Mouse (Mus musculus) ovary, postnatal 36 days (tissue): Measurements from ENCODE around the gene A930033H14Rik.

Experiments
- DNase-seq: peaks from one replicate; pipeline ENCODE4 v3.0.0; 2022; ENCODE audit warnings: low spot score, mixed read lengths

Gene A930033H14Rik

DNA sequence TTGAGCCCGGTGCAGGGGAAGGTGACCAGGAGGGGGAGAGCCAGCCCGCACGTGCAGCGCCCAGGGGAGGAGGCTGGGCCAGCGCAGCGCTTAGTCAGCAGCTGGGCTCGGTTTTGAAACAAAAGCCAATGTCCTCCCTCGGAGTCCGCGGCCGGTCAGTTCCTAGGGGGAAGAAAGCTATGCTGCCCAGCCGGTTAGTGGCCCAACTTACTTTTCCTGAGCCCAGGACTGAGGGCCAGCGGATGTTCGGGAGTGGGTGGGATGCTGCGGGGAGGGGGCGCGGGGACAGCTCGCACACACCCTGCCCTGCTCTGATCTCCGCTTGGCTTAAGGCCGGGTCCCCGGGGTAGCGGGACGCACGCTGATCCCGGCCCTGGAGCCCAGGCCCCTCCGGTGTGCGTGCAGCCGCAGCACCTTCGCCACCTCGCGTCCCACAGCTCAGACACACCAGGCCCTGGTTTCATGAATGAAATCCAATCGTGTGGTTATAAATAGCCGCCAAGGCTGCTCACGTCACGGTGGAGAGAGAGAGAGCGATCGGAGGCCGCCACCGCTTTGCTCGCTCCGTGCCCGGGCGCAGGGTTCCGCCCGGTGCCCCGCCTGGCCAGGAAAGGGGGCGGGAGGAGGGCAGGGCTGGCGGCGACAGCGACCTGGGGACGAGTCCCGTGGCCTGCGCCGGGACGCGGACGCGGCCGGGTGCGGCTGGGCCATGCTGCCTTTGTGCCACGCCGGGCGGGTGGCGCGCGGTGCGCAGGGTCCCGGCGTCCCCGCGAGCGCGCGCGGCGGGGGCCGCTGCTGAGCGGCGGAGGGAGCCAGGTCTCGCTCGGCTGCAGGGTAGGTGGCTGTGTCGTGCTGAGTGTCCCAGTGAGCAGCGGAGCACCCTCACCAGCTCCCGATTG is at the start of gene A930033H14Rik:
Gene A930033H14Rik, minus strand, starts transcription at position 557 of the 899 bp plus-strand sequence.
- DNase-seq, result peak; percentile 87

GRCm38 (mm10) chr10:69259929-69260328 is 47.0 kb upstream of the A930033H14Rik start:
- no peak for DNase-seq

GRCm38 (mm10) chr10:69259161-69259560 is 46.3 kb upstream of the A930033H14Rik start:
- DNase-seq, result no peak

DNA sequence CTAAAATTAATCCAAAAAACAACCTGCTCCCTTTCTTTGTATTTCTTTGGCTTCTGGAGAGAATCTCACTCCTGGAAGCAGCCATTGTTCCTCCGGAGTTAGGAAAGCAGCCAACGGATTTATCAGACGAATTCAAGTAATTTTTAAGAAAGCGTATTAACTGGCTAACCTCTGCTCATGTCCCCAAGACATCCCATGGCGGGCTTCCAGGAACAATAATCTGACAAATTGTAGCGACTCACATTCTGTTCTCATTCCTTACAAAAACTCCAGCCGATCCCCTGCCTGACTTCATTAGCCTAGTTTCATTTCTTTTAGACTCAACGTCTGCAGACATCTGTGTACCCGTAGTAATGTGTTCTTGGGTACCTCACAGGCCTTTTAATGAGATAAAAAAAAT is 45.7 kb upstream of the A930033H14Rik start:
- no peak for DNase-seq

DNA sequence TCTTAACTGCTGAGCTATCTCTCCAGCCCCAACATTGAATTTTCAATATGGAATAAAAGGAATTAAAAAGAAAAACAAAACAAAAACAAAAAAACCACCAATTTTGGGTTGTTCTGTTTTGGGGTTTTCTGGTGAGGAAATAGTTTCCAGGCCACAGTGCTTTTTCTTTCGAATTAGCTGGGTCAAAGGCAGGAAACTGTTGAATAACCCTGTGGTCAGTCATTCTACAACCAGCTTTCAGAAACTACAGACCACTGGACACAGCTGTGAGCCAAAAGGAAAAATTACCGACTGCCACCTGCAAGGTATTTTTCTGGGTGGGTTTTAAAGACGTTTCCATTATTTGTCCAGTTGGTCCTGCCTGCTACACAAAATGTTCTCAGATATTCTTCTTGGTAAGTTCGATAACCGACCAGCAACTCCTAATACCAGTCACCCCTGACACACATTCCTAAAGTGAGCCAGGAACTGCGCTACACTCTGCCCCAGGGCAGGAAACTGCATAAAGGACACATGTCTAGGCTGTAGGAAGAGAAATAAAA is 44.8 kb upstream of the A930033H14Rik start:
- DNase-seq, result no peak

DNA sequence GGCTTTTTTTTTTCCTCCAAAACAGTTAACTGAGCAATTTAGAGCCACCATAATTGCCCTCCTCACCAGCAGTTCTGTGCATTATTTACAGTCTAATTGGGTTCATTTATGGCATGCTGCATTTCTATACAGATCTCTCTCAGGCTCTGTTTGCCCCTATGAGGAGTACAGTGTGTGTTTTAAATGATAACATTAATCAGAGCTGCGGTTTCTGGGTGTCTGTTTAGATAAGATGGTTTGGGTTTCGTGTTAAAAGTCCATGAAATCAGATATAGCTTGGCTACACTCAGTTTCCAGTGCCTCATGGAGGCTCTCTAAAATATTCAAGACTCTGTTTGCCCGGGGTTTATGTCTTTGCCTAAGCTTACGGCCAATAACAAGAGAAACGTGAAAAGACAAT is 42.7 kb upstream of the A930033H14Rik start:
- DNase-seq, result no peak

DNA sequence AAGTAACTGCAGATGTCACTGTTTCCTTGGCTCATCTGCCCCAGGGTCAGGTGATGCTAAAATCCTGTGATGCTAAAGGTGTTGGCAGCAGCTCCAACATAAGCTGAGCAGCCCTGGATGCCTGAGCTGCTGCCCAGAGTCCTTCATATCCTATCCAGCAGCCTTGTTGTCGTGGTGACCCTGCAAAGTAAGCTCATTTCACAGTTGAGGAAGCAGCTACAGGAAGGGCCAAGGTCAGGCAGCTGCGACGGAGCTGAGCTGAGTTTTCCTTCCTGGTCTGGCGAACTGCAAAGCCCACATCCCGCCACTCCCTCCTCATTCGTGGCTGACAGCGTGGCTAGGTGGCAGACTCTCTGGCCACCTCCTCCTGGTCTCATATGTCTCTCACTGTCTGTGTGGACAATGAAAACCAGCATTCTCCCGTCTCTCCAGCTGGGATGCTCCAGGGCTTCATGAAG is 41.5 kb upstream of the A930033H14Rik start:
- DNase-seq, result peak; percentile 67

DNA sequence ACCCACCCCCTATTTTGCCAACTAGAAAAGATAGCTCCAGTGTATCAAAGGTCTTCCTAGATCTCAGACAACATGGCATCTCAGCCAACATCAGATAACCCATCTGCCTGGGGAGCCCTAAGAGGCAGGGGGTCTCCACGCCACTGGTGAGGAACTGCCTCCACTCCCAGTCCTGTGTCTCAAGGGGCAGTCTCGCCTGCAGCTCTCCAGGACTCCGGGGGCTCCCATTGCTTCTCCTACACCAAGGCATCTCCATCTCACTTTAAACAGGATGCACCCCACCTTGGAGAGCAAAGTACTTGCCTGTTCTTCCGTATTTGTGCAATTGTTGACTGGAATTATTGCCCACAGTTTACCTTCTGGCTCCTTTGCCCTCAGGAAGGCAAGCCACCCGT is 40.8 kb upstream of the A930033H14Rik start:
- DNase-seq, result no peak

GRCm38 (mm10) chr10:69253075-69253685 is 40.3 kb upstream of the A930033H14Rik start:
- DNase-seq, result no peak

- no peak for DNase-seq
Measured at GRCm38 (mm10) chr10:69252112-69253074, 39.5 kb upstream of the A930033H14Rik start.

DNA sequence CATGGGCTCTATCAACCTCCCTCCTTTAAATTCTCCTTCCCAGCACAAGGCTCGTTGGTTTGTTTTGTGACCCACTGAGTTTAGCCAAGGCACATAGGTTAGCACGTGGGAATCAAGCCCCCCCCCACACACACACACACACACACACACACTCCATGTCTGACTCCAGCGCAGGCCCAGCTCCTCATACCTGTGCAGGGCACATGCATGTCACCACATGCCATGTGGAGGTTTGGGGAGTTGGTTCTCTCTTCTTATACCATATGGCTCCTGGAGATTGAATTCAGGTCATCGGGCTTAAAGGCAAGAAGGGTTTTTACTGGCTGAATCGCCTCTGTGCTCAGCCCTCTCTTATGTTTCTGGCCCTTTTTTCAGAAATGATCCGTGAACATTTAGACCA is 38.4 kb upstream of the A930033H14Rik start:
- no peak for DNase-seq

DNA sequence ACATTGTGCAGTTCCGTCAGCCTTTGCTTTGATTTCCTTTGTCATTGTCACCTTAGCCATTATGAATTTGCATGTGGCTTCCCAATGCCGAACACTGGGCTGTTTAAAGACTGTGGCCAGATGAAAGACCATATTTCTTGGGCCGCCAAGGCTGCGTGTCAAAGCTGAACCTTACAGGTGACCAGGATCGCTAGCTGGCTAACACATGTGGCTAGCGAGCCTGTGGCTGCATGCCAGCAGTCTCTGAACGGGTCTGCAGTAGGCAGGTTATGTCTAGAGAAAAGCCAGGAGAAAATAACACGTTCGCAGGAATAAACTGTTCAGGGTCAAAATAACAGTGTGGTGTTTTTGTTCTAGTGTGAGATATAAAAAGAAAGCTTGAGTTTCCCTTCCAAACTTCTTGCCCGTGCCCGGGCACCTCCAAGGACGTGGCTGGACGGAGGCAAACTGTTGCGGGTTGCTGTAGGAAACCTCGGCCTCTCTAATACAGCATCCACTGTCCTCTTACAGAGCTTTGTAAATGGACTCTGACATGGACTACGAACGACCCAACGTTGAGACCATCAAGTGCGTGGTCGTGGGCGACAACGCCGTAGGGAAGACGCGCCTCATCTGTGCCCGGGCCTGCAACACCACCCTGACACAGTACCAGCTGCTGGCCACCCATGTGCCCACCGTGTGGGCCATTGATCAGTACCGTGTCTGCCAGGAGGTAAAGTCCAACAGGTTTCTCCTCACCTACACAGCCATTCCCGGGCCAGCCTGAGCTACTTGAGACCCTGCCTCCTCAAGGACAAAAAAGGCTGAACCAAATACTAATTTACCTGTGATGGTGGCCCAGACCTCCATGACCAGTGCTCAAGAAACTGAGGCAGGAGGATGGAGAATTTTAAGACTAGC is 35.6 kb upstream of the A930033H14Rik start:
- DNase-seq, result peak; percentile 72

DNA sequence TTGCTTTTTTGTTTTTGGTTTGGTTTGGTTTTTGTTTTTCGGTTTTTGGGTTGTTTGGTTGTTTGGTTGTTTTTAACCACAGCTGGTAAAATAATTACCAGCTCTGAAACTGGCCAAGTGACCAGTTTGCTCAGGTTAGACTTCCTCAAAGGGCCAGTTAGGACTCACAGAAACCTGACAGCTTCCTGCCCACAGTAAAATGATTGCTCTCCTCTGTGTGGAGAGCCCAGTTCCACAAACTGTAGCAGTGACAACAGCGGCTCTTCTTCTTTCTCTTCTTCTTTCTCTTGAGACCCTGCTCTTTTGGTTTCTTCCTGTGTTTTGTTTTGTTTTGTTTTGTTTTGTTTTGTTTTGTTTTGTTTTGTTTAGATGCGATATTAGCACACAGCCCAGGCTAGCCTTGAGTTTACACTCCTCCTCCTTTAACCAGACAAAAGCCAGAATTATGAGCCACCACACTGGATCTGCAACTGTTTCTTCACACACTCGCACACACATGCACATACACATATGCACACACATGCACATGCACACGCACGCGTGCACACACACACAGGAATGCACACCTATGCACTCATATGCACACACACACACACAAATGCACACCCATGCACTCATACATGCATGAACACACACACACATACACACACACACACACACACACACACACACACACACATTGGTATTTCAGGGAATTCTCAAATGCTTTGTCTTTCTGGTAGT is 34.6 kb upstream of the A930033H14Rik start:
- no peak for DNase-seq

DNA sequence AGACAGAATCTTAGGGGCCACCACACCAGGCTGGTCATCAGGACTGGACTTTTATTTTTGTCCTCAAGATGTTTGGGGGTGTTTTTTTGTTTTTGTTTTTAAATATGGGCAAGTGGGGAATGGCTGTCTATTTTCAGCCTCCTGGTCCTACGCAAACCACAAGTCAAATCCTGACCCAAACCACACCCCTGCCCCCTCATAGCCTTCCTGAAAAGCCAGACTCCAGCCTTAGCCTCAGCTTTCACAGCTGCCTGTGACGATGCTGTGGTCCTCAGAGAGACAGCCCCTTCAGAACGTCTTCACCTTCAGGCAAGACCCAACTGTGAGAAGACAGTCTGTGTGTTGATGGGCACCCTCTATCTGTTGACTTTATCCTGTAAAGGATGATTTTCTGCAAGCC is 33.9 kb upstream of the A930033H14Rik start:
- no peak for DNase-seq

DNA sequence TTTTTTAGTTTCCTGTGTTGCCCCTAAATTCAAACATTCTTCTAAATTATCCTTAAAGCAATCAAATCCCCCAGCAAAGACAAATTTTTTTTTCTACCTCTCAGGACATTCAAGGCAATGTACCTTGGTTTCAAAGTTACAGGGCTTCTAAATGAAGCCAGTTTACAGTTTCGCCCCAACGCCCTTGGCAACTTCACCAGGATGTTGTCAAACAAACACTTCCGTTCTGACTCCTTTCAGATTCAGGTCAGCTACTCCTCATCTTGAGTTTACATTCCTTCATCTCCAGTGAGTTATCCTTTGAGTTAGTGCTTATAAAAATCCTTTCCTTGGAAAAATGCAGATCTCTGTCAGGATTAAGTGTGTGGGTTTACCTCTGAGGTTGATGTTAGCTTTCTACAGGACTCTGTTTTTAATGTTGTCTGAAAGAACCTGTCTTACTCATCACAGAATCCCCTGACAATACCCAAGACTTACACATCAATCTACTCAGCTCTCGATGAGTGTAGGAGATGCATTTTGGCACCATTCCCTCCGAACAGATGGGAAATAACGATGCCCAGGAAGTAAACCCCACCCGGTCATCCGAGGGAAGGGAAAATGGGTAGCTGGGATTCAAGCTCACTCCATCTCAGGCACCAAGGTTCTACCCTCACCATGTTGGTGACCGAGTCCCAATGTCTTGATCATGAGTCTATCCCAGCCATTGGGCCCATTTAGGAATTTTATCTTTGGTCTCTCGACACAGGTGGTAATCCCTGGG is 33.2 kb upstream of the A930033H14Rik start:
- no peak for DNase-seq

- no peak for DNase-seq
Measured at GRCm38 (mm10) chr10:69245151-69245550, 32.3 kb upstream of the A930033H14Rik start.

GRCm38 (mm10) chr10:69240530-69240929 is 27.6 kb upstream of the A930033H14Rik start:
- no peak for DNase-seq

DNA sequence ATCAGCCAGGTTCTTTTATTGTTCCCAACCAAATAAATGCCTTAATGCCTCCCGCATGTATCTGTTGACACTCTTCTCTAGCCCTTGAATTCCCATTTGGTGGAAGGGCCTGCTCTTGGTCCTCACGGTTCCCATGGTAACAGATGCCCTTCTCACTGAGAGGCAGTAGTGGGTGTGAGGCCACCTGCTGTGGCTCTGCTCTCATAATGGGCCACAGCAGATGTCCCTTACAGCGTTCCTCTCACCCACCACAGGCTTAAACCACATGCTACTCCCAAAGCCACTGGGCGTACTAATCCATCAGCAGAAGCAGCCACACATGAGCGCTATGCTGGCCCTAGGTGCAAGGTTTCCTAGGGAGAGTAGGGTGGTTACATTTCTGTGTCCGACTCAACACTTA is 25.4 kb upstream of the A930033H14Rik start:
- DNase-seq, result no peak

- no peak for DNase-seq
Measured at GRCm38 (mm10) chr10:69237781-69238180, 24.9 kb upstream of the A930033H14Rik start.
